Mouse (Mus musculus): ENCODE measurements around the gene Ghr. TPM values are rescaled to one million over a fixed set of nuclear protein-coding genes. Genes with fewer than 3 reads are reported as not detected.

The Ghr gene
- total and polyA plus RNA-seq, 2 experiments from 2014 or later = 7.9 to 11.8 TPM

DNA sequence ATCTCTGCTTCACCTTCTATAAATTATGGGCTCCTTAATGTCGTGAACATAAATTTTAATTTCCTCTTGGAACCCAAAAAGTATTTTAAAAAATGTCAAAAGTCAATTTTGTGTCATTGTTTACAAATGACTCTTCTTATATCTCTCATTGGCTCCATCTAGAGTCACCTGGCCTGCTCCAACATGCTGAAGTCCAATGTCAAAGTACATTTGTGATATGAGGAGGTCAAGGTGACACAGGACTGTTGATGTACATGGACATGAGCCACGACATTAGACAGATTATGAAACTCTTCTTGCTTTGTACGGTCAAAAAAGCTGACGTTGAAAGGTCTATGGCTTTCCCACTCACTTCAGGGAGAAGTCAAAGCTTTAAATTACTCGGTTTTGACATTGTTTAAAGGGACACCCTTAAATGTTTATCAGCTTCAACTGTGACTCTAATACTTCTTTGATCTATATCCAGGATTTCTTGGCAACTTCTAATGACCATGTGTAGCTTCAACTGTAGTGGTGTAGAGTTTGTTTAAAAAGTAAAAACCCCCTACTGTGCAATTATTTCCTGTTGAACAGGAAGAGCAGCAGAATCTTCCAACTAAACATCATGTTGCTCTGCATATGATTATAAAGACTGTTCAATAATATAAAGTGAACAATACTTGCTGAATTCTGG, 131.1 kb downstream of the Ghr start:
- Histone ChIP-seq H3K27me3 (ENCODE audit: insufficient read depth, low read length) (no peaks in the 10 kb centered on the region), H3K9me3 (ENCODE audit: low read length) (no peaks in the 10 kb centered on the region), H3K4me1 (ENCODE audit: insufficient read depth, low read length) (no peaks in the 10 kb centered on the region), H3K27ac (ENCODE audit: low read depth, low read length) (no peak overlapping the region), H3K9ac (replicated peaks; ENCODE audit: low read length, poor library complexity, severe bottlenecking) (no peak overlapping the region), H3K4me2 (ENCODE audit: low read depth, low read length, poor library complexity, severe bottlenecking) (no peak overlapping the region), H3K4me3 (ENCODE audit: low read depth, low read length) (no peak overlapping the region), H3K36me3 (ENCODE audit: insufficient read depth, low read length) (no peaks in the 10 kb centered on the region)
- TF ChIP-seq CTCF (IDR thresholded peaks at IDR 0.05) = no peak
- WGBS = 73% methylated on average over 5 of the region's 5 CpGs
- DNase-seq (ENCODE audit: low spot score) (no peak), ATAC-seq (ENCODE audit: low FRiP score) (no peak)

DNA sequence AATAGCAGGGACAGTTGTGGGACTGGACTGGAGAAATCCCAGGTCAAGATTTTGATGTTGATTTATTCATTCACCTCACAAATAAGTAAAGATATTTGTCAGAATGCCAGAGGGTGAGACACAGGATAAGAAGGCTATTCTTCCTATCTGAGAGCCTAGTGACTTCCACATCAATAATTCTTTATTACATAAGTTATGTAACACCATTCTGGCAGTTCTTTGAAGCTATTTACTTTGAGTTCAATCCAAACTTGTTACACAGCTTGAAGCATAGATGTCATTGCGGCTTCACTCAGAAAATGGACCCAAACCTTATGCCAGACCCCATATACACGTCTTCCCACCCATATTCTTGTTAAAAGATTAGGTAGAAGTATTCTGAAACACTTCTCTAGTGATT, 133.7 kb downstream of the Ghr start:
- H3K4me1 ChIP-seq (ENCODE audit: insufficient read depth, low read length) = no peaks in the 10 kb centered on the region
- H3K36me3 ChIP-seq (ENCODE audit: insufficient read depth, low read length) = no peaks in the 10 kb centered on the region
- H3K4me2 ChIP-seq (ENCODE audit: low read depth, low read length, poor library complexity, severe bottlenecking) = no peak overlapping the region
- DNase-seq (ENCODE audit: low spot score) (no peak), ATAC-seq (ENCODE audit: low FRiP score) (no peak)
- no peak overlapping the region for H3K9ac ChIP-seq (replicated peaks; ENCODE audit: low read length, poor library complexity, severe bottlenecking)
- H3K4me3 ChIP-seq (ENCODE audit: low read depth, low read length) = no peak overlapping the region
- H3K27ac ChIP-seq (ENCODE audit: low read depth, low read length) = no peak overlapping the region
- no peaks in the 10 kb centered on the region for H3K27me3 ChIP-seq (ENCODE audit: insufficient read depth, low read length)
- H3K9me3 ChIP-seq (ENCODE audit: low read length) = no peaks in the 10 kb centered on the region
- 67% methylated on average over 2 of the region's 2 CpGs for WGBS
- no peak for TF ChIP-seq CTCF (IDR thresholded peaks at IDR 0.05)

DNA sequence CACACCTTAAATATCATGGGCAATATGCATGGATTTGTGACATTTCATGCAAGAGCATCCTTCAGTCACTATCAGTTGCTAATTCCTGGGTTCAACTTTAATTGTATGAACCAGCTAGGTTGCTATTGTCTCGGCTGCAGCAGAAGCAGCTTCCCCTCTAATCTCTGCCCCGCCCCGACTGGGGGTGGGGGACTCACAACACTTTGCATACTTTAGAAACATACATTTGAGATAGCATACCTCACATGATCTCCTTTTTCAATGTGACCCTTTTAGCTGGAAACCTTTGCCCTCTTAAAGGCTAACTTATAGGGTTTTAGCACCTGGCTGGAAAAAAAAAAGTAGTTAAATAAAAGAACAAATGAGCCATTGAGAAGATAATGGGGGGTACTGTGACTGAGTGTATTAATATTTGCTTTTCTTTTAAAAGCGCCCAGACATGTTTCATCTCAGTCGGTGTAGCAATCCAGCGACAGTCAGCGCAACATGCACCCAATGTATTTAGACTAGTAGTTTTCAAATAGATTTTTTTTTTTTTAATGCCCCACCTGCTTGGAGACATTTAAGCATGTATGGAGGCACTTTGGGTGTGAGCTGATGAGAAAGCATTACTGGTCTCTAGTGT, 137.9 kb downstream of the Ghr start:
- Histone ChIP-seq H3K4me3 (ENCODE audit: low read depth, low read length) (no peak overlapping the region), H3K4me2 (ENCODE audit: low read depth, low read length, poor library complexity, severe bottlenecking) (no peak overlapping the region), H3K9ac (replicated peaks; ENCODE audit: low read length, poor library complexity, severe bottlenecking) (no peak overlapping the region), H3K27me3 (ENCODE audit: insufficient read depth, low read length) (no peaks in the 10 kb centered on the region), H3K27ac (ENCODE audit: low read depth, low read length) (no peak overlapping the region), H3K36me3 (ENCODE audit: insufficient read depth, low read length) (no peaks in the 10 kb centered on the region), H3K4me1 (ENCODE audit: insufficient read depth, low read length) (no peaks in the 10 kb centered on the region), H3K9me3 (ENCODE audit: low read length) (no peaks in the 10 kb centered on the region)
- ATAC-seq (ENCODE audit: low FRiP score) (no peak), DNase-seq (ENCODE audit: low spot score) (no peak)
- WGBS = 73% methylated on average over 7 of the region's 7 CpGs
- TF ChIP-seq CTCF (IDR thresholded peaks at IDR 0.05) = no peak

- no peak for DNase-seq (ENCODE audit: low spot score)
- Histone ChIP-seq H3K4me3 (ENCODE audit: low read depth, low read length) (no peak overlapping the region), H3K27ac (ENCODE audit: low read depth, low read length) (no peak overlapping the region), H3K27me3 (ENCODE audit: insufficient read depth, low read length) (no peaks in the 10 kb centered on the region), H3K4me1 (ENCODE audit: insufficient read depth, low read length) (no peaks in the 10 kb centered on the region), H3K9ac (replicated peaks; ENCODE audit: low read length, poor library complexity, severe bottlenecking) (no peak overlapping the region), H3K4me2 (ENCODE audit: low read depth, low read length, poor library complexity, severe bottlenecking) (no peak overlapping the region), H3K36me3 (ENCODE audit: insufficient read depth, low read length) (no peaks in the 10 kb centered on the region), H3K9me3 (ENCODE audit: low read length) (no peaks in the 10 kb centered on the region)
- no peak for TF ChIP-seq CTCF (IDR thresholded peaks at IDR 0.05)
- ATAC-seq (ENCODE audit: low FRiP score) = no peak
- WGBS = 84% methylated on average over 8 of the region's 8 CpGs
These were observed 138.8 kb downstream of the Ghr start for GRCm38 (mm10) chr15:3444448-3445020.

DNA sequence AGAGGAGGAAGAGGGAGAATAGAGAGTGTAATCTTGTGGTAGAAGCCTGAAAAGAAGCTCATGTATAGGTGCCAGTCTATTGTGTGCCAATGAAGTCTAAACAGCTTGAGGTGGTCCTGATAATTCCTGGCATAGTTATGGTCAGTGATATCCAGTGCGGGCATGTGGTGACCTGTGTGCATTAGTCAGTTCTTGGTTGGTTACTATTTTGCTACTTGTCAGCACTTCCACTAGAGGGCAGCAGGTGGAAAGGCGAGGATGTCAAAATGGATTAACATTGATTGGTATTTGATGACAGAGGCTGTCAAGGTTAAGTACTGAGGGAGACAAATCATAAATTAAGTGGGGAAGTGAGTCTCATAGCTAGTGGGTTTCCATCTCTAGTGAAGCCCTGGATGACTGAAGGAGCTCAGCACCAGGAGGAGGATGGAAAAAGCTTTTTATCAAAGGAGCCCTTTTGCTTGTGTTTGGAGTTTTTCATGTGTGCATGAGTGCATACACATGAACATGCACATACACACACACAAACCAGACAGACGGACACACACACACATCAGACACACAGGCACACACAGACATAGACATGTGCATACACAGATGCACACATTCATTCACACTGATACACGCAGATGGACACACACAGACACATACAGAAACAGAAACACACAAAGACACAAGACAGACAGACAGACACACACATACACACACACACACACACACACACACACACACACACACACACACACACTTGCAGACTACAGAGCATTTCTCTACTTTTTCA, 141.6 kb downstream of the Ghr start:
- Histone ChIP-seq H3K4me1 (ENCODE audit: insufficient read depth, low read length) (no peaks in the 10 kb centered on the region), H3K4me2 (ENCODE audit: low read depth, low read length, poor library complexity, severe bottlenecking) (no peak overlapping the region), H3K27ac (ENCODE audit: low read depth, low read length) (no peak overlapping the region), H3K27me3 (ENCODE audit: insufficient read depth, low read length) (no peaks in the 10 kb centered on the region), H3K9ac (replicated peaks; ENCODE audit: low read length, poor library complexity, severe bottlenecking) (no peak overlapping the region), H3K9me3 (ENCODE audit: low read length) (no peaks in the 10 kb centered on the region), H3K4me3 (ENCODE audit: low read depth, low read length) (no peak overlapping the region), H3K36me3 (ENCODE audit: insufficient read depth, low read length) (no peaks in the 10 kb centered on the region)
- DNase-seq (ENCODE audit: low spot score) (no peak), ATAC-seq (ENCODE audit: low FRiP score) (no peak)
- TF ChIP-seq CTCF (IDR thresholded peaks at IDR 0.05) = peak; percentile 76
- 61% methylated on average over 4 of the region's 4 CpGs for WGBS

Measured in midbrain, postnatal 0 days (tissue).